Mouse (Mus musculus) heart, embryonic 16.5 days (tissue): ENCODE measurements around the gene Washc1. TPM values are rescaled to one million over a fixed set of nuclear protein-coding genes. Genes with fewer than 3 reads are reported as not detected.
A peak's percentile ranks its signal among the peaks of the same experiment; 100 is the strongest.

ENCODE experiments used
- ATAC-seq: fragments of 200-750 bp; cut with Nextera tagmentation; replicated peaks from 2 replicates; pipeline ENCODE4 v1.8.0; 2017; ENCODE audit warnings: moderate number of reproducible peaks; ENCODE audit not compliant: insufficient read depth, low FRiP score; ENCODE audit errors: extremely low read depth
- H3K27ac ChIP-seq: fragments of 300-500 bp; sonication (generic); 2 replicates; pipeline ENCODE4 v1.5.1; 2014; ENCODE audit warnings: mild to moderate bottlenecking, low read length, control low read depth, moderate library complexity
- H3K27me3 ChIP-seq: fragments of 300-500 bp; sonication (generic); 2 replicates; pipeline ENCODE4 v1.6.1; 2014; ENCODE audit warnings: low read length, mixed read lengths; ENCODE audit not compliant: control insufficient read depth, insufficient read depth
- H3K36me3 ChIP-seq: fragments of 300-500 bp; sonication (generic); 2 replicates; pipeline ENCODE4 v1.6.1; 2014; ENCODE audit not compliant: control insufficient read depth, insufficient read depth
- H3K4me1 ChIP-seq: fragments of 300-500 bp; sonication (generic); 2 replicates; pipeline ENCODE4 v1.6.1; 2014; ENCODE audit warnings: low read length, mixed read lengths; ENCODE audit not compliant: control insufficient read depth, insufficient read depth
- H3K4me2 ChIP-seq: fragments of 300-500 bp; sonication (generic); 2 replicates; pipeline ENCODE4 v1.6.1; 2014; ENCODE audit warnings: low read depth, mild to moderate bottlenecking, control low read depth, low read length
- H3K4me3 ChIP-seq: fragments of 300-500 bp; sonication (generic); 2 replicates; pipeline ENCODE4 v1.5.1; 2014; ENCODE audit warnings: mild to moderate bottlenecking, control low read depth, low read length
- H3K9ac ChIP-seq: fragments of 300-500 bp; sonication (generic); 2 replicates; pipeline ENCODE4 v1.6.1; 2014; ENCODE audit warnings: low read length, control low read depth
- H3K9me3 ChIP-seq: fragments of 300-500 bp; sonication (generic); replicated peaks from 2 replicates; pipeline ENCODE4 v1.6.1; 2016; ENCODE audit warnings: low read length; ENCODE audit not compliant: control insufficient read depth
- WGBS: fragments of 180-500 bp; shearing (Covaris S2); extraction: QIAGEN DNeasy Blood & Tissue Kit; methylation state at CpG from one replicate; pipeline ENCODE4 v1.1.7; 2014; 5-methylcytosine and 5-hydroxymethylcytosine counted together
- polyA plus RNA-seq: library from polyadenylated mRNA; unstranded; fragments of >200 nt; fragmentation: Nextera tagmentation; extraction: Ambion mirVana; gene quantifications from 2 replicates; pipeline ENCODE4 v1.2.1, GENCODE M21; 2015

The Washc1 gene
- polyA plus RNA-seq, 1 experiment from 2014 or later, result 32.0 TPM

DNA sequence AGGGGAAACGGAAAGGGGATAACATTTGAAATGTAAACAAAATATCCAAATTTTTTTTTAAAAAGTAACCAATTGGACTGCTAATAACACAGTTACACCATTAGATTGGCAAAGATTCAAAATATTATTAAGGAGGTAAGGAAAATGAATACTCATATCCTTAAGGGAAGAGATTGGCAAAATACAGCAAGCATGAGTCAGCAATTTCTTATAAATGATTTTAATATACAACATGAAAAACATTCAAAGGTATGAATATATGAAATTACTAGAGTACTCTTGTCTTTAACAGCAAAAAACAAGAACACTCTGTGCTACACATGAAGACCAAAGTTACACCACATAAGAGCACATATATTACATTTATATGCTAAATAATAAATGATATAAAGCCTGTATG, 26.3 kb upstream of the Washc1 start:
- no peaks in the 10 kb centered on the region for H3K9me3 ChIP-seq
- peaks cover 35% of the 10 kb centered on the region for H3K36me3 ChIP-seq
- H3K9ac ChIP-seq, result no peak overlapping the region
- WGBS, result 86% methylated on average over 1 of the region's 1 CpGs
- no peaks in the 10 kb centered on the region for H3K27me3 ChIP-seq
- no peak for ATAC-seq
- no peaks in the 10 kb centered on the region for H3K4me1 ChIP-seq
- no peak overlapping the region for H3K27ac ChIP-seq
- no peak overlapping the region for H3K4me3 ChIP-seq
- no peak overlapping the region for H3K4me2 ChIP-seq

DNA sequence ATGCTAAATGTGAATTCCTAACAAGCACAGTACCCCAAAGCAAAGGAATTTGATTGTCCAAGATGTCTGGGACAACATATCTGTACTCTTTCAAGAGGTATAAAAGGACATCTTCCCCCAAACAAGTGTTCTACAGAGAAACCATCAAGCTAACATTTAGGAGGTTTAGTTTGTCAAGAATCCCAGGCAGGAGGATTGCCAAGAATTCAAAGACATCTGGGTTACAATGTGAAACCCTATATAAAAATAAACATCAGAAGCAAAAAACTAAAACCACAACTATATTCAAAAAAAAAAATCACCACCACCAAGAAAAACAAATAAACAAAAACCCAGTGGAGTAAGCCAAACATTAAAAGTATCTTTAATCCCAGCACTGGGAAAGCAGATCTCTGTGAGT, 21.1 kb upstream of the Washc1 start:
- no peak overlapping the region for H3K4me3 ChIP-seq
- H3K27me3 ChIP-seq, result no peaks in the 10 kb centered on the region
- no peak overlapping the region for H3K9ac ChIP-seq
- H3K4me1 ChIP-seq, result no peaks in the 10 kb centered on the region
- H3K9me3 ChIP-seq, result no peaks in the 10 kb centered on the region
- ATAC-seq, result no peak
- no peak overlapping the region for H3K4me2 ChIP-seq
- H3K36me3 ChIP-seq, result peaks cover 35% of the 10 kb centered on the region
- no peak overlapping the region for H3K27ac ChIP-seq

GRCm38 (mm10) chr17:66091392-66091791, 20.0 kb upstream of the Washc1 start:
- H3K4me3 ChIP-seq, result no peak overlapping the region
- no peaks in the 10 kb centered on the region for H3K27me3 ChIP-seq
- no peak overlapping the region for H3K27ac ChIP-seq
- H3K9me3 ChIP-seq, result no peaks in the 10 kb centered on the region
- ATAC-seq, result no peak
- no peak overlapping the region for H3K9ac ChIP-seq
- no peaks in the 10 kb centered on the region for H3K4me1 ChIP-seq
- no peak overlapping the region for H3K4me2 ChIP-seq
- 82% methylated on average over 2 of the region's 2 CpGs for WGBS
- peaks cover 30% of the 10 kb centered on the region for H3K36me3 ChIP-seq

GRCm38 (mm10) chr17:66092065-66092464, 19.3 kb upstream of the Washc1 start:
- ATAC-seq, result no peak
- peaks cover 24% of the 10 kb centered on the region for H3K36me3 ChIP-seq

GRCm38 (mm10) chr17:66092664-66093063, 18.7 kb upstream of the Washc1 start:
- 63% methylated on average over 3 of the region's 3 CpGs for WGBS
- no peak overlapping the region for H3K4me3 ChIP-seq
- H3K4me2 ChIP-seq, result no peak overlapping the region
- ATAC-seq, result no peak
- peaks cover 4% of the 10 kb centered on the region; the same call in 1 of the 2 replicates for H3K4me1 ChIP-seq
- H3K27me3 ChIP-seq, result no peaks in the 10 kb centered on the region
- peaks cover 20% of the 10 kb centered on the region for H3K36me3 ChIP-seq
- no peaks in the 10 kb centered on the region for H3K9me3 ChIP-seq
- no peak overlapping the region for H3K9ac ChIP-seq
- H3K27ac ChIP-seq, result no peak overlapping the region

More at GRCm38 (mm10) chr17:66092065-66092464, 19.3 kb upstream of the Washc1 start:
- Histone ChIP-seq H3K27ac (no peak overlapping the region), H3K27me3 (no peaks in the 10 kb centered on the region), H3K9me3 (no peaks in the 10 kb centered on the region), H3K4me3 (no peak overlapping the region), H3K4me1 (peaks cover 3% of the 10 kb centered on the region; the same call in 1 of the 2 replicates), H3K9ac (no peak overlapping the region), H3K4me2 (no peak overlapping the region)
- 88% methylated on average over 2 of the region's 2 CpGs for WGBS

DNA sequence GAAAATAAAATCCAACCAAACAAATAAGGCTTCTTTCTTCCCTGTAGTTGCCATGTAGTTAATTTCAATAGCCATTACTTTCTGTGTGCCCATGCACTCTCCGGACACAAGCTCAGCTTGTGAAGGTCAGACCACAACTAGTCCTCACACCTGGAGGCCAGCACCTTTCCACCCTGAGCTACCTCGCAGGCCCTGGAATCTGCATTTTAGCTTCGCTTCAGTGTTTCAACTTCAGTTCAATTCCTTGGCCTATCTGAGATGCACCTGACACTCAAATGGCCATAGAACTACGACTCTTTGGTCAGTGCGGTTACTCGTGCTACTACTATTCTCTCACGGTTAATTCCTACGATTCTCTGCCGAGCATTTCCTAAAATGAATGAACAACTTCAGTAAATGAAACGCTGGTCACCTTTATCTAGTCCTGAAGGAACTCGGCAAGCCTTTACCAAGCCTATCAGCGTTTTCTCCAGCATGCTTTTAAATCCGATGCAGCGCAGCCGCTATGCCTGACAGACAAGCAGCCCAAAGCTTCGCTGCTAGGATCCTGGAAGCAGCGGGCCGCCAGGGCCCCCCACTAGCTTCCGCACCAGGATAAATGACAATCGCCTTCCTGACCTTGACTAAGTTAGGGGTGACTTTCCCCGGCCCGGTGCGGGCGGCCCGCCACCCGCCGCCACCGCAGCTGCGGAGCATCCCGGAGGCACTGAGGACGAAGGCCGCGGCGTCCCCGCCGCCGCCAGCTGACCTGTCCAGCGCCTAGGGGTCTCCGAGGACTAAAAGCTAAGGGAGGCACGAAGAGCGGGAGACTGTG, 10.6 kb upstream of the Washc1 start:
- Histone ChIP-seq H3K27ac (peak overlapping the region; percentile 93), H3K9ac (peak overlapping the region; percentile 98), H3K4me2 (peak overlapping the region; percentile 92), H3K4me3 (peak overlapping the region; percentile 80), H3K27me3 (no peaks in the 10 kb centered on the region), H3K36me3 (no peaks in the 10 kb centered on the region), H3K9me3 (no peaks in the 10 kb centered on the region), H3K4me1 (peaks cover 20% of the 10 kb centered on the region)
- under 1% methylated on average over 41 of the region's 41 CpGs for WGBS
- ATAC-seq, result peak; percentile 53

DNA sequence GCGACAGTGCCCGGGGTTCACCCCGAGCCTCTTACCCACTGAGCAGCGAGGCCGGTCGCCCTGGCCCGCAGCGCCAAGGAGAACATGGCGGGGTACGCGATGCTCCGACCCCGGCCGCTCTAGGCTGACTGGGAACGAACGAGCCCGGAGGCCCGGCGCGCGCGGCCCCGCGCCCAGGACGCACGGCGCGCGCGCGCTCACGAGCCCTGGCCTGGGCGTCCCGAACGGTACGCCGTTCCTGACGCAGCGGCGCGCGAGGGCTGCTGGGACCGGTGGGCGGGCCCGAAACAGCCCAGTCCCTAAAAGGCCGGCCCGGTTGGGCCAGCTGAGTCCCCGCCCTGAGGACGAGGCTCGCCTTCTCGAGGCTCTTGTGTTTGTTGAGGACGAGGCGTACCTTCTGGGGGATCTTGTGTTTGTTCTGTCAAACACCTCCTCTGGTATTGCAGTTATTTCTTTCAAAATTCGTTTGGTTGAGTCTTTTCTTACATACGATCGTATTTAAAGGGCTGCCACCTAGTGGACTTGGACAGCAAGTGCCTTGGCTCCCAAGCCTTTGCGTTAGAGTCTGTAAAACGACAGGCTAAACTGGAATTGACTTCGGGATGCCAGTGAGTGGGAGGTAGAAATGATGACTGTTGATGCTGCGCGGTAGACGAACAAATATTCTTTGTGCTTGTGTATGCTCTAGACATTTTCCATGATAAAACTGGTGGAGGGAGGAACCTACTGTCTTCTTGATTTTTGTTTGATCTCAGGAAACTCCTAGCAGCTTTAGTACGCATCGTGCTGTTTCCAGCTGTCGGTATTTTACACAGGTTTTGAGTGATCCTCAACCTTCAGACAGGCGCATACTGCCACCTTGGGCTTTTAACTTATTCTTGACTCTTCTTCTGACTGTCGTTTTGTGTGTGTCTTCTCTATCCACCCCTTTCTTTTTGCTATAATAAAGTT, 9.7 kb upstream of the Washc1 start, which contains the start of gene Ndufv2:
Gene Ndufv2, minus strand, starts transcription at position 180 of the 951 bp plus-strand sequence.
- H3K9ac ChIP-seq, result peak within 1 kb of the TSS; percentile 98
- H3K4me2 ChIP-seq, result peak within 1 kb of the TSS; percentile 92
- under 1% methylated on average over 67 of the region's 67 CpGs for WGBS
- H3K27ac ChIP-seq, result peak within 1 kb of the TSS; percentile 98
- no peaks in the 10 kb centered on the region for H3K36me3 ChIP-seq
- no peaks in the 10 kb centered on the region for H3K9me3 ChIP-seq
- no peaks in the 10 kb centered on the region for H3K27me3 ChIP-seq
- peak within 1 kb of the TSS; percentile 80 for H3K4me3 ChIP-seq
- H3K4me1 ChIP-seq, result peaks cover 20% of the 10 kb centered on the region
- peak; percentile 100 for ATAC-seq

DNA sequence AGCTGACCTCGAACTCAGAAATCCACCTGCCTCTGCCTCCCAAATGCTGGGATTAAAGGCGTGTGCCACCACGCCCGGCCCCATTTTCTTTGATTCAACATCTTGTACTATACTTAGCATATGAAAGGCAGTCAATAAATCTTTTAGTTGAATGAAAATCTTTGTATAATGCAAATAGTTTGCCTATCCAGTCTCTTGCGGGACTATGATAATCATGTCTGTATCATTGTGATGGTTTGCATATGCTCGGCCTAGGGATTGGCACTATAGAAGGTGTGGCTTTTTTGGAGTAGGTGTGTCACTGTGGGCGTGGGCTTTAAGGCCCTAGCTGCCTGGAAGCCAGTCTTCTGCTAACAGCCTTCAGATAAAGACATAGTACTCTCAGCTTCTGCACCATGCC, 7.3 kb upstream of the Washc1 start:
- no peaks in the 10 kb centered on the region for H3K9me3 ChIP-seq
- H3K4me1 ChIP-seq, result peaks cover 14% of the 10 kb centered on the region
- 83% methylated on average over 7 of the region's 7 CpGs for WGBS
- no peak overlapping the region for H3K4me2 ChIP-seq
- no peak overlapping the region for H3K4me3 ChIP-seq
- no peak overlapping the region for H3K9ac ChIP-seq
- H3K27me3 ChIP-seq, result no peaks in the 10 kb centered on the region
- ATAC-seq, result no peak
- no peaks in the 10 kb centered on the region for H3K36me3 ChIP-seq
- no peak overlapping the region for H3K27ac ChIP-seq
